Mouse (Mus musculus) right cerebral cortex, postnatal 10 days (tissue): ENCODE data around the gene Galc.

Experiments used
- DNase-seq, 2 experiments: peaks; one replicate each; pipeline ENCODE4 v3.0.0; 2021; ENCODE audit warnings: low spot score in 2 of 2

The Galc gene

DNA sequence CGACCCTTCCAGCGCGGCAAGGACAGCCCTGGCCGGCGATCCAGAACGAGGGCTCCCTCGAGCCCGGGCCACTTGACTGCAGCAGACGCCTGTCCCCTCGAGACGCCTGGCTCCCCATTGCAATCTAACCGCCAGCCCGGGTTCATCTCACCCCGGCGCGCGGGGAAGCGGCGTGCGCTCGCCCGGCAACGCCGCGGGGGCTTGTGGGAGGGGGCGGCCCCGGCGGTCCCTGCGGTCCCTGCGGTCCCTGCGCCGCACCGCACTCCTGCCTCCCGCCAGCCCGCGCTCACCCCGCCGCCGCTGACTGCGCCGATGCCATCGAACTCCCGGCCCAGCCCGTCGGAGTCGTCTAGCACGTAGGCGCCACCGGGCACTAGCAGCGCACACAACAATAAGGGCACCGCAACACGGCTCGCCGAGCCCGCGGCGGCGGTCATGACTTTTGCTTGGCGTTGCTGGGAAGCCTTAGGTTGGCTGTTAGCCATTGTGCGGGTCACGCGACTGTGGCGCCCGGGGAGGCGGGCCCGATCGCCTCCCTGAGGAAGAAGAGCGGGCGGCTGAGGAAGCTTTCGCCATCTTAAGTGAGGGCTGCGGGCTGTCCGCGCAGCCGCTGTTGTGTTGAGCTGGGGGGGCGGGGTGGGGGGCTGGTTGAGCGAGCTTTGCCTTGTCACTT lies at the start of gene Galc:
TSS of gene Galc (minus strand) at position 615 of the 673 bp plus-strand sequence.
- peak; percentile 92 for DNase-seq

GRCm38 (mm10) chr12:98307179-98307915 lies 48.1 kb upstream of the Galc start:
- peak; percentile 30 to 46 for DNase-seq

GRCm38 (mm10) chr12:98303013-98303412 lies 43.8 kb upstream of the Galc start:
- no peak for DNase-seq

DNA sequence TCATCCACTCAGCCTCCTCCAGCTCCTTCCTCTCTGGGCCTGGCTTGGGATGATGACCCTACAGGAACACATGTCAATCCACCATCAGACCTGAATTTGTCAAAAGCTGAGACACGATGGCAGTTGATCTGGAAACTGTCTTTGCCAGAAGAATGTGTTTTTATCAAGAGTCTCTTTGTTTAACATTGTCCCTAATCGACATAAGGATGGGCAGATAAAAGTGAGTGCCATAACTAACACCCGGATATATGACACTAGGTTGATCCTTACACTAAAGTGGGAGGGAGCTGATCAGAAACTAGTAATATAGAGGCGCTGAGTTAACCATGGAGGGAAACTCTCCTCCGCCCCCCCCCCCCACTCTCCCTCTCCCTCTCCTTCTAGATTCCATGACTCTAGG lies 42.7 kb upstream of the Galc start:
- no peak for DNase-seq

DNA sequence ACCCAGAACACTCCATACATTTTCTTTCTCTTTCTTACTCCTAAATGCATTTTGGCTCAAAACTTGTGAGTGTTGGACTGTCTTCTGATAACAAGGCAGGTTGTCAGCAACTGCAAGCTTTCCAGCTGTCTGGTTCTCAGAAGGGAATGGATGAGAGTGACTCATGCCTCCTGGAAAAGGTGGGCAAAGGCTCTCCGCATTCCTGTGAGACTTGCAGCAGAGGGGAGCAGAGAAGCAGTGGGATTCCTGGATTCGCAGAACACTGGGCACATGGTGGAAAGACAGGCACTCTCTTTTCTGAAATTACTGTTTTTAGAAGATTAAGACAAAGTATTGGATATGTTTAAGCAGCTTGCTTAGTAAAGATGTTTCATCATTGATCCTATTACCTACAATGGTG lies 35.0 kb upstream of the Galc start:
- no peak for DNase-seq

- no peak for DNase-seq
Measured at GRCm38 (mm10) chr12:98292278-98292677, 33.0 kb upstream of the Galc start.

DNA sequence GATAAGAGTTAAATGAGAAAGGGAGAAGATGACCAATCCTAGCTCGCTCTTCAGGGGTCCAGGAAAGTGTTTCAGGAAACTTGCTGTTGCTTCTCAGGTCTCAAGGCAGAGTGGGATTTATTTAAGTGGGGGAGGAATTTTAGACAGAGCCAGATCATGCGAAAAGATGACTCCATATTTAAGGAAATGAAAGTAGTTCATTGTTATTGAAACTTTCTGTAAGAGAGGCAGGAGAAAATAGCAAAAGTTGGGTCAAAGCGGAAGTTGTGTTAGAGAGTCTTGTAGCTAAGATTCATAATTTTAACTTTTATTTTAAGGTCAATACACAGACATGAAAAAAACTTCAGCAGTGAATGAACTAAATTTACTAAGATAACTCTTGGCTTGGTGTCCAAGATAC lies 31.2 kb upstream of the Galc start:
- DNase-seq: no peak

GRCm38 (mm10) chr12:98284477-98284876 lies 25.2 kb upstream of the Galc start:
- DNase-seq: no peak

DNA sequence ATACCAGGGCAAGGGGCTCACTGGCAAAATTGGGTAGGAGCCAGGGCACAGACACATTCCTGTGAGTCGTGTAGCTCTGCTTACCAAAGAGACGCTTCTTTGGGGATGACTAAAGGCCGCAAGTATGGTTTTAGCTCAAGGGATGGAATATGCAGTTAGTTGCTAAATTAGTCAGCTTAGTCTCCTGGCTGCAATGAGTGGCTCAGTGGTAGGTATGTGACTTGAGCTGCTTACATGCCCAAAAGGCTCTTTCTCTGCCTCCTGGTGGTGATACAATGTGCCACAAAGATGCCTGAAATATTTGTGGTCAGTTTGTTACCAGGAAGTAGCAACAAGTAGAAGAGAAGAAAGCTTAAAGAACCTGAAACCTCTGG lies 24.2 kb upstream of the Galc start:
- no peak for DNase-seq

GRCm38 (mm10) chr12:98282776-98283486 lies 23.7 kb upstream of the Galc start:
- peak; percentile 42 to 52 for DNase-seq

DNA sequence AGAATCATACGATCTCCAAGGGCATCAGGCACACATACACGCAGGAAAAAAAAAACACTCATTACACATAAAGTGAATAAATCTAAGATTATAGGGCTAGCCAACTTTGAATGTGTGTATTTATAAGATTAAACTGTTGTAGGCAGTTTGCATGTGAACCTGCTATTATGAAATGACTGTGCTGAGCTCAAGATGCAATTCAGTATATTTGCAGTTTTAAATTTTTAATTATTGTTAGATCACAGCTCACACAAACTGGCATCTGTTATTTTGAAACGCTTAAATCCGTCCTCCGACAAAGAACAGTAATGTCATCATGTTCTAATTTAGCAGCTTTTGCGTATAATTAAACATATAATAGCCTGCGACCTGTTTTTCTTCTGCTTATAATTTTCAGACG lies 21.7 kb upstream of the Galc start:
- DNase-seq: no peak

- peak; percentile 75 to 85 for DNase-seq
Measured at GRCm38 (mm10) chr12:98280530-98280929, 21.3 kb upstream of the Galc start.

- DNase-seq: no peak
Measured at GRCm38 (mm10) chr12:98272433-98272832, 13.2 kb upstream of the Galc start.

- DNase-seq: no peak
Measured at GRCm38 (mm10) chr12:98270810-98271566, 11.7 kb upstream of the Galc start.

DNA sequence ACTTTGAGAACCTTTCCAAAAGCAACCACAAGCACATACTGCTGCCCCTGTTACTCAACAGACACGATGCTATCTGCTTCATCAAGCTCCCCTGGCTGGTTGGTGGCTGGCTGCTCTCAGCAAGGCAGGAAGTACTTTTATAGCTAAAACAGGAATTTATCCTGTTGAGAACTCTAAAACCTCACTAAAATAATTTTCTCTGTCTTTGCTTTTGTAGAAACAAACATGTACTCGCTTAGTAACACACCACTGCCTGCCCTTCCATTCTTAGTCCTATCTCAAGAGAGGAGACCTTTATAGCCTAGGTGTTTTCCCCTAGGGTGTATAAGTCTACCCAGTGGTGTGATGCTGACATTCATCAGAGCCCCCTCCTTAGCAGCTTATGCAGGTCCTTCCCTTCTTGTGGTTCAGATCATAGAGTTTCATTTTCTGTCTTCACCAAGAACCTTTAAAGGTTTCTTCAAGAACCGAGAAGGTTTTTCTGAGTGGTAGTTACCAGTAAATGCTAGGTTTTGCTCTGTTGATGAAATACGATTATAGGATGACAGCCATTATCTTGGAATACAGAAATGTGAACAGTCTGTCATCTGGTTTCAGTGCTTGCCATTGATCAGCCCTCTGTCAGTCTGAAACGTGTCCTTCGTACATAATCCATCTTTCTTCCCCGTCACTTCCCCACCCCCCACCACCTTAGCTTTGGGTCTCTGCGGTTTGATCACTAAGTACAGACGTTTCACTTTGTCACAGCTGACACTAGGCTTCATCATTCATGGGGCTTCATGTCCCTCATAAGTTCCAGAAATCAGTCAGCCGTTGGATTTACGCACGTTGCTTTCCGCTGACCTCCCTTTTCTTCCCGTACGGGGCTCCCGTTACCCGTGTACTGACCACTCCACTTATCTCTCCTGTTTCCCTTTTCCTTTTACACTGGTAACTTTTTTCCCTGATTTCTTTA lies 10.8 kb upstream of the Galc start:
- DNase-seq: no peak

DNA sequence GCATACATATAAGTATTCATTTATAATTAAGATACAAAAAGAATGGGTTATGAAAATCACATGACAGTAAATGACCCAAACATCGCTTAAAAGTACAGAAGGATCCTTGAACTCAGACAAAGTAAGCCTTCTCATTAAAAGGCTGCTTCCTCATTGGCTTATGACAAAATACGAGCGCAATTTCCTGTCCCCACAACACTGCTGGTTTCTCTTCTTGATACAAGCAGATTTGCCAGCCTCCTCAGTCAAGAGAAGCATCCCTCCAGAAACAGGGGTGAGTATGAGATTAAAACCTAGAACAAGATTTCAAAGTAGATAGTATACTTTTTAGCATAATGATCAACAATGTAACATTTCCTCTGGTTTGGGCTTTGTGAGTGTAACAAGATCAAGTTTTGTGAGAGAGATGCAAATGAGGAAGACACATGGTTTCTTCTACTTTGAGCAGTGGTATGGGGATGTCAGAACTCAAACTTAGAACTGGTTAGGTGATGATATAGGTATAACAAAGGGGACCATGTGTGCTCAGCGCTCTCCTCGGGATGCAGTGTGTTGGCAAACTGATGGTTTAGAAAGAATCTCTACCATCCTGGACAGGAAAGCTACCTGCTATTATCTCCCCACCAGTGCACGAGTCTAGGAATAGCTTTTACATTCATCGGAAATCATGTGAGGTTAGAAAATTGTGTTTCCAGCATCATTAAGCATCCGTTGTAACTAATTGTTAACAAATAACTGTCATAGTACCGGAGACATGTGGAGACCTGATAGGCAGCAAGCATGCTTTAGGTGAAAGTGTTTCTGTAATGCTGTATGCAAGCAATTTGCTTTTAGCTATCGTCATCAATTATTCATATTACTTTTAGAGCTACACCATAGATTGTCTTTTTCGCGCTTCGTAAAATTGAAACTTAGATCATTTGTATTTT lies 9.4 kb upstream of the Galc start, which contains the start of gene Gpr65:
TSS of gene Gpr65 (plus strand) at position 195 of the 929 bp plus-strand sequence.
- no peak for DNase-seq

GRCm38 (mm10) chr12:98265697-98266096 lies 6.4 kb upstream of the Galc start:
- no peak for DNase-seq

DNA sequence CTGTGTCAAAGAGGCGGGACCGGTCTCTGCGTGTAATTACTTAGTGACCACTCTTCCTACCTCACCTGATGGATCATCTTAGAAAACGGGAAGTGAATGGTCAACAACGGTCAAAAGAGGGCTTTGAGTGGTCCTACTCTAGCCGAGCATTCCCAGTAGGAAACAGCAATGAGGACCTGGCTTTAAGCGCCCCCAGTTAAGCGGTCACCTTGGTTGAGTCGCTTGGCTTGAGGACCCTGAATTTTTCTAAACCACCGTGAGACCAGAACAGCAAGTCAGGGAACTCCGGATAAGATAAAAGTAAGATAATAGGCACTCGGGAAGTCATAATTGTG lies 226 bp upstream of the Galc start:
- DNase-seq: no peak

- no peak for DNase-seq
Measured at GRCm38 (mm10) chr12:98258371-98258844, 851 bp downstream of the Galc start.
